Mouse (Mus musculus) adrenal gland, postnatal 10 days (tissue): ENCODE measurements at regions not wholly inside any gene's neighbourhood (a gene's known extent, or its start where the extent isn't known, plus 50 kb on each side); places are given as distances from the start of the nearest gene placed in this dataset.

Experiments used
- DNase-seq: peaks from one replicate; pipeline ENCODE4 v3.0.0; 2021; ENCODE audit warnings: mixed read lengths

DNA sequence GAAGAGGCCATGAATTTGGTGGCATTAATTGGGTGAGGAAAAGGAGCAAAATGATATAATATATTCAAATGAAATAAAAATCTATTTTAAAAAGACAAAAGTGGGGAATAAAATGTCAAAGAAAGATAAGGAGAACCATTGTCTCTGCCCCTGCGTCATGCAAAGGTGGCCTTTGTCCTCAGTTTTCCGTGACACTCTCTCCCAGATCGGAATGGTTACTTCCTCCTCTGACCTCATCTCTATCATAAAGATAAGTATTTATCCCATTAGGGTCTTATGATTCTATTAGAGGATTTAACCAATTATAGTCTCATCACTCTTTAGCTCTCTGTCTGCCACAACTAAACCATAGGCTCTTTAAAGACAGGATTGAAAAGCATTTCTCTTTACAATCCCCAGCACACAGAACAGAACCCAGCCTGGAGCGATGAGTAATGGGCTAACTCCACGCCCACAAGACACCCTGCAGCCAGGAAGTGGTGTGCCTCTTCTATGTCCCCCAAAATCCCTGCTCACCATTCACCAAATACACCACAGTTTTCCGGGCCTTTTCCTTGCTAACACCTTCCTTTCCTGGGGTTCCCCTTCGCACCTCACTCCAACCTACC lies 240.6 kb downstream of the Mycn start:
- no peak for DNase-seq

DNA sequence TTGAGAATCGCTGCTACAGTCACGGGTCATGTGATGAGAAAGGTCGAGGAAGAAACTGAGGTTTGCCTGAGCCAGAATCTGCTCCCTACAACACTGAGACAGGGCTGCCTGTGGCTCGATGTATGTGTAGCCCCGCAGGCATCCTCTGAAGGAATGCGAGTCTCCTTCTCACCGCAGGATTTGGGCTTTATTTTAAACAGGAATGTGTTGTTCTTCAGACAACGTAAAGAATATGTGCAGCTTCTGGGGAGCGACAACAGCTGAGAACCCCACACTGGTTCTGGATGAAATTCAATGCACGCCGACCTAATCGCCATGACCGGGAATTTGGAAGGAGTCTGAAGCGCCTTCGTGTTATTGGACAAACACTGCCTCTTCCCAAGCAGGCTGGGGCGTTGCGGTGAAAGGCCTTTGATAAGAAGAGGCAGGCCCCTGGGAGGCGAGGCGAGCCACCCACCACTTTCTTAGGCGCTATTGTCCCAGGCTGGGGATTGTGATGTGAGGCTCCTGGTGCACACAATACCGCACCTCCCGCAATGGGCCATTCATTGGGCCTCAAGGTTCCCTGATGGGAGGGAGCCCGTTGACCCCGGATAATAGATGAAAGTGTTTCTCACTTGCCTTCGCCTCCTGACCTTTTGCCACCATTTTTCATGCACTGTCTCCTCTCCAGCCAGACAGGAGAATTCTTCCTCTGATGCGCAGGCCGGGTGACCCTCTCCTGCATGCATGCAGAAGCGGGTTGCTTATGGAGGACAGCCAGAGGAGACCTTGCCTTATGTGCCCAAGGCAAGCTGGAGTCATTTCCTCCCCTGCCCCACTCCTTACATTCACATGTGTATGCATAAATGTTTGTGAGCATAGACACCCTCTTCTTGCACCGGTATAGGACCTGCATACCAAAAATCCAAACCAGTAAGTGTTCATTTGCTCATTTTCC lies 247.6 kb downstream of the Mycn start:
- DNase-seq: no peak

DNA sequence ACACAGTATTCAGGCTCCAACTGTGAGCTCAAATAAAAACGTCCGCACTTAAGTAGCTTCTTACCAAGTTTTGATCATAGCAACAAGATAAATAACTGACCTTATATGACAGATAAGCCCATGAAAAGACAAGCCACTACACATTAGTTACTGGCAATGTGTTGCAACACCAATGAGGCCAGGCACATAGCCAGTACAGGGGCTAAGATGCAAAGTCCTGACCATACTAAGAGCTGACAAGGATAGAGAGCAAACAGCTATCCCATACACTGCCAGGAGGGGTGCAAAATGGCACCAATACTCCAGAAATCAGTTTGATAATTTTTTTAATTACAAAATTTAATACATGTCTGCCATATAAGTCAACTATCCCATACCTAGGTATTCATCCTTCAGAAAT lies 254.3 kb downstream of the Mycn start:
- no peak for DNase-seq

DNA sequence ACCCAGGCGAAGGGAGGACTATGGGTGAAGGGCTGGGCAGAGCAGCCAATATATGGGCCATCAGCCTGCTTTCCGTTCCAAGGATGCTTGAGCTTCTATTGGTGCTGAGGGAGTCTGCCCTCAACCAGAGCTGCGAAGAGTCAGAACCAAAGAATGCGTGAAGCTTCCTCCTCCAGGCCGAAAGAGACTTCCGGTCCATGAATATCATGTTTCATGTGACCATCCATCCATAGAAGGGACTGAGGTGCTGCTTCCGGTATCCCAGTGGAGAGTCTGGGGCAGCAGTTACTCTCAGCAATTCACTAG lies 256.5 kb downstream of the Mycn start:
- DNase-seq: no peak

DNA sequence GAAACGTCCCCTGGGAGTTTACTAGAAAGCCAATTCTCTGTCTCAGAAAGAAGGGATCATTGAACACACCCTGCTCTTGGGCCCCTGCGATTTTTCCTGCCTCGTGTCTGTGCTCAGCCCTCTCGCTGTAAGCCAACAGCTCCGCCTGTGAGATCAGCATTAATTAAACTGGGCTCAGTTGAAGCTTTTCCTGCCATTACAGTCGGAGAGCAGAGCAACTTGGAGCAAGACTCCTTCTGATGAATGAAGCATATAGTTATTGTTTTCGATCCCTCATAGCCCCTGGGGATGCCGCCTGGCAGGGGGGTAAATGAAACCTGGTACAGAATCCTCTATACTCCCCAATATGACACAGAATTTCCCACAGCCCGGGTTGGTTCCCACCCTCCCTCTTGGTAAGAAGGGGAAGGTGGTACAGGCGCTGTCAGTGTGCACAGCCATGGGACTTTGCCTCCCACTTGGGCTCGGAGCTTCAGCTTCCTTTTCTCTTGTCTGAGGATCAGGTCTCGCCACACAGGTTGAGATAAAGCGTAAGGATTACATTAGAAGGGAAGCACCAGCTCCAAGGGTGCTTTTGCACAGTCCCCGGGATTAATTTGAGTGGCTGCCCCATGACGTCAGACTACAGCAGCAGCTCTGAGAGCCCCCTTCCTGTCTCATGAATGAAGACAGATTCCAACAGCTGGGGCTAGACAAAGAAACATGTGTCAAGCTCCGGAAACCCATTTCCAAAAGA lies 257.1 kb downstream of the Mycn start:
- no peak for DNase-seq

DNA sequence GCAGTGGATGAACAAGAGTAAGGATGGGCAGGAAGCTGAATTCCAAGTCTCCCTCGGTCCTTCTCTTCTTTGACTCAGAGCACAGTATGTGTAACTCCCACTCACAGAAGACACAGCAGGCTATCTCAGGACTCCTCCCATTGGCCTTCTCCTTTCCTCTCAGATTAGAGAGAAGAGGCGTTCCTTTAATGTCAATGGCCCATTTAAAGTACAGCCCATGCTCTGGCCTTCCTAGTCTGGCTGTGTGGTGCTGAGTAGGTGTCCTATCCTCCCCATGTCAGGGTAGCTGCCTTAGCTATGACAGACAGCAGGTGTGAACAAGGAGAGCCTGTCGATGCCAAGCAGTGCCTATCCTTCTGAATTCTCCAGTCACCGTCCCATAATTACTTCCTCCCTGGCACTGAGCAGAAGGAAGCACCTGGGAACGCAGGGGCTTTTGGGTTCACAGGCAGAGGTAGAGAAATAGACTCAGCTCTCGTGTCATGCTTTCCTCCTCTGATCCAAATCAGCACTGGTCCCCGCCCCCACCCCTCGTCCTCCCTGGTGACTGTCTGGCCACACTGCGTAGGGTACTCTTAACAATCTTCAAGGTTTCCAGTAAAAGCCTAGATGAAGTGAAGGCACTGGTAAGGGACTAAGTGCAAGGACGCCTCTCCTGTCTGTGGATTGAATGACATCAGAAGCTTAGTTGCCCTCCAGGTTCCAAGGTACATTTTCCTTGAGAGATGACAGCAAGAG lies 257.8 kb downstream of the Mycn start:
- DNase-seq: no peak

DNA sequence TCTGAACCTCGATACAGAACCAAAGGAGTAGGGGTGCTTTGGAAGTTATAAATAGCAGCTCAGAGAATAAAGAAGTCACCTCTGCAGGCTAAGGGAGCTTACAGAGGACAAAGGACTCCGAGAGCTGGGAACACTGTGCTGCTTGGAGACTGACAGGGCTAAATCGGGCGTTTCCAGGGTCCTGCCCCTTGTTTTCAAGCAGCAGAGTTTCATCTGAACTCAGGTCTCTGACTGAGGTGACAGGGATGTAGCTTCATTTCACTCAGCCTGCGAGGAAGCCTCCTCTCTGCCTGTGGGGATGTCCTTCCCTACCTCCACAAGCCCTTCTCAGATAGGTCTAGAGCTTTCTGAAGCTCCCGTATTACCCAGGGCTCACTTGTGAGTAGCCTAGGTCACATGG lies 260.6 kb downstream of the Mycn start:
- DNase-seq: no peak

DNA sequence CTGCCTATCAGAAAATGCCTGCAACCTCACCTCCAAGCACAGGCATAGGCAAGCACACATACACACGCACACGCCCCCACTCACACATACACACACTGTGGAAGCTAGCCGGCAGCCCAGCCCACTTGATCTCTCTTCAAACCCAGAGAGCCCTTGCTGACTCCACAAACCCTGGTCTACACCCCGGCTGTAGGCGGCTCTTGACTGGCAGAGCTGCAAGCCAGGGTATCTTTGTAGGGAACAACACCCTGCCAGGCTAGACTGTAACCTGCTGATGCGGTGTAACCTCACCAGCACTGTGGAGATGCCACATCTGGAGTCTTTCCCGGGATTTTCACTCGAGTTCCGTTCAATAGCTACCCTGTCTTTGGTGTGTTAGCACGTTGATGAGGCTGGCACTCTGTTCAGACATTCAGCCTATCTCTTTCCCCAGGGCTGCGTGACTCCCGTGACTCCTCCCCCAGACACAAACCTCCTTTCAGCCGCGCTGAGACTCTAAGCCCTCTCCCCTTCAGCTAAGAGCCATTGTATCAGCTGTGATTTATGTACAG lies 261.3 kb downstream of the Mycn start:
- DNase-seq: peak; percentile 33

DNA sequence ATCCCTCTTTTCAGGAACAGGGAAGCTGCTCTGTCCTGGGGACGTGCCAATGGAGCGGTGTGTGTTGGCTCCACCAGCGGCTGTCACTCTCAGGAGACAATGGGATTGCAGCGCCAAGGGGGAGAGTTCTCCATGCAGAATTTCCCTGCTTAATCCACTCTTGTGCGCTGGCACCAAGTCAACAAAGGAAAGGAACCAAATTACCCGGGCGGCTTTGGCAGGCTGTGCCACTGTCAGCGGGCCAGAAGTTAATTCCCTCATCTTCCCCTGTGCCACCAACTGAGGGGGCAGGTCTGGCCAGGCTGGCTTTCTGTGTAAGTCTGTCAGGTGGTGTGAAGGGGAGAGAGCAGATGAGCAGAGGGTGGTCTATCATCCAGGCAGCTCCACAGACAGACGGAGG lies 265.0 kb downstream of the Mycn start:
- peak; percentile 71 for DNase-seq

DNA sequence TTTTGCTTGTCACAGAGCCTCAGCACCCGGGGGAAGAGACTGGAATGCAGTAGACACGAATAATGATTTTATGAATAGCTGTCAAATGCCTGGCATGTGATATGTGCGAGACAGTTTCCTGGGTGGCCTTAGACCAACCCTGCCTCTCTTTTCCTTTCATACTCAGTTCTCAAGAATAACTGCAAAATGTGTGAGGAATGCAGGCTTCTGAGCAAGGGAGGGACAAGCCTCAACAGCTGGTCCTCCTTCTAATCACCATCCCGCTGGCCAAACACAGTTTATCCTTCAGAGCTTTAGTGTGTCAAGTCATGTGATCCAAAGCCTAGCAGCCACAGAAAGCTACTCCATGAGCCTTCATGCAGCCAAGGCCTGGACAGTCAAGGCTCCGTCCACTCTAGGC lies 271.8 kb downstream of the Mycn start:
- no peak for DNase-seq

DNA sequence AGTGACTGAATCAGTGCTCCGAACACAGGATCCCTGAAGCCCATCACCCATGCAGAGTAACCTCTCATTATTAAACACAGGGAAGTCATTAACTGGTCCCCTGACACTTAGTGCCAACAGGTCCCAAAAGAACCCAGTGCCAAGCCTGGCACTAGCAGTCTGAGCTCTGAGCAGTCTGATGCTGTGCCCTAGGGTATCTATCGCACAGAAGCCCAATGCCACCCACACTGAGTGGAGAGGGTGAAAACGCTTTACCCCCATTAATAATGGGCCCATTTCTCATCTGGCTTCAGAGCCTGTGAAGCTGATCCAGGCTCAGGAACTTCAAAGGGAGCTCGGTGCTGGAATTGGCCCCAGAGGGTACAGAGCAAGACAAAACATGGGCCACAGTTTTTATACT lies 272.8 kb downstream of the Mycn start:
- DNase-seq: no peak

DNA sequence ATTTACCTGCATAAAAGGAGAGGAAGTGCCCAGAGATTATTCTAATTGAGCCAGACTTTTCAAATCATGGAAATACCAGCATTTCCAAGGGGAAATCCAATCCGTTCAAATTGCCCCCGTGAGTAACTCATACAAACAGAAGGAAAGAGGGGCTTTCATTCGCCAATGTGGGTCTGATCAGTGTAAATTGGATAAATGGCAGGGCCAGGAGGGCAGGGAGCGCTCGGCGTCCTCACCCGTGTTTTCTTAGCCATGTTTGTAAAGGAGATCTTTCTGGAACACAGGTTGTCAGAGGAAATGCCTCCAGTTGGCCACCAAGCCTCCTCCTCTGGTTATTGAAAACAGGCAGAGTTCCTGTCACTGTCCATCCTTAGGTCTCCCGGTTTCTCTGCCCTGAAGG lies 286.1 kb downstream of the Mycn start:
- no peak for DNase-seq

DNA sequence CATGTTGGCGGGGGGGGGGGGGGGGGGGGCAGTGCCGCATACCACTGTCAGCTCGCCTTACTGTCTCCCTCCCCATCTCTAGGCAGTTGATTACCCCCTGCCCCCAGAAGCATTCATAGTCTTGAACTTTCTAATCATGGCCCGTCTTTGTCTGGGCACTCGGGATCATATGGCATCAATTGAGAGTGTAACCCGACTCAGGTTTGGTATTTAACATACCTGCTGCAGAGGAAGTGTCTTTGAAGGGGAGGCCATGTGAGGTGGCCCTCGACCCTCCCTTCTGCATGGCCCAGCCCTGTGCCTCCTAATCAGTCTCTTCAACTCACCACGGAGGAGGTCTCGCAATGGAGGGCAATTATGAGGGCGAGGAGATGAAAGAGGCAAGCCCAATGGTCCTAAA lies 286.5 kb downstream of the Mycn start:
- DNase-seq: no peak

DNA sequence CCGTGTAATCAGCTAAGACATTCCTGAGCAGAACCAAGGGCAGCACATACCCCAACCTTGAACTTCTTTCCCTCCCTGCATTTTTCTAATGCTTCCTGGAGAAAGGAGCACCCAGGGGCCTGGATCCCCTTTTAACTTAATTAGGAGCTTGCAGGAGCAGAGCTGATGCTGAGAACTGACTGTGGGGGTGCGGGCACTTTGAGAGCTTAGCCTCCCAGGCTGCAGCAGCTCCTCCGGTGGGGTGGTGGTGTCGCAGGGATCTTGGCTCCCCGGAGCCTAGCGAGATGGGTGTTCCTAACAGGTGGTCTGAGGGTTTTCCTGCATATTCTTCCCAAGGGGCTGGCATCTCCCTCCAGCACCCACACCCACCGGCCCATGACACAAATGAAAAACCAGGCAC lies 289.4 kb downstream of the Mycn start:
- no peak for DNase-seq

DNA sequence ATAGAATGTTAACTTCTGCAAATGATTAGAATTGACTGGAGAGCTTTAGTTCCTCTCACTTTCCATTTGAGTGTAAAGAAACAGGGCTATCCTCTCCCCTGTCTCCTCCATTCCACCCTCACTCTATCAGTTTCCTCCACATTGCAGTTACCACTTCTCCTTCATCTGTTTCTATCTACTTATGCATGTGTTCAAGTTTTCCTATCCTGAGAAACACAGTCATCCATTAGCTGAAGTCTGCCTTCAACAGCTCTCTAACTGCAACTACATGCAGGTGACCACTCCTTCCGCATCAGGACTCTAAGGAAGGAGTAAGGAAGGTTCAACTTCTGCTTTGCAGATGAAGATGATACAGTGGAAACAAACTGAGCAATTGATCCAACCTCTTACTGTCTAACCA lies 291.4 kb downstream of the Mycn start:
- no peak for DNase-seq

DNA sequence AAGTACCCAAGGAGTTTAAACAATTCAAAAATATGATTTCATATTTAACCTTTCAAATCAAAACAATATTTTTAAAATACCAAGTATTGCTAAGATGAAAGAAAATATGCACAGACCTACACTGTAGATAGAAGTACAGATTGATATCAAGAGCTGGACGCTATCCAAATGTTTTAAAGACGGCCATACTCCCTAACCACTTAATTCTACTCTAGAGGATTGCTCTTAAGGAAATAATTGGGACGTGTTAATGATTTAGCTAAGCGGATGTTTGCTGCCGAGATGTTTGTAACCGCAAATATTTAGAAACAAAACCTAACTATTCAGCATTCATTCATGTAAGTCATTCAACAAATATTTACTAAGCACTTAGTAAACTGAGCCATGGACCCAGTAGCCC lies 294.2 kb downstream of the Mycn start:
- no peak for DNase-seq

DNA sequence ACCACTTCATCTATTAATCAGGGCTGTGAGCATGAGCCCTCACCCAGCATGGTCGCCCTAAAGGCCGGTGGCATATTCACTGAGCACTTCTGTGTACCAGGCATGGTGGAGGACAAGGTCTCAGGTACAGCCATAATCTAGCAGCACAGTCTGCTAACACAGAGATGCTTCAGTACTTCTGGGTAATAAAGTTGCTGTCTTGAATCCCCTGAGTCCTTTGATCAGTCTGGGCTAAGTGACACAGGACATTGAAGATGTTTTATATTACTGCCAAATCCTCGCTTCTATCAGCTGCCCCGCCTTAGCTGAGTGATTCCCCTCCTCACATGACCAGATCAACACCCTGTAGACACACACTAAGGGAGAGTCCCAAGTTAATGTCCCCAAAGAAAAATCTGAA lies 296.5 kb downstream of the Mycn start:
- no peak for DNase-seq

DNA sequence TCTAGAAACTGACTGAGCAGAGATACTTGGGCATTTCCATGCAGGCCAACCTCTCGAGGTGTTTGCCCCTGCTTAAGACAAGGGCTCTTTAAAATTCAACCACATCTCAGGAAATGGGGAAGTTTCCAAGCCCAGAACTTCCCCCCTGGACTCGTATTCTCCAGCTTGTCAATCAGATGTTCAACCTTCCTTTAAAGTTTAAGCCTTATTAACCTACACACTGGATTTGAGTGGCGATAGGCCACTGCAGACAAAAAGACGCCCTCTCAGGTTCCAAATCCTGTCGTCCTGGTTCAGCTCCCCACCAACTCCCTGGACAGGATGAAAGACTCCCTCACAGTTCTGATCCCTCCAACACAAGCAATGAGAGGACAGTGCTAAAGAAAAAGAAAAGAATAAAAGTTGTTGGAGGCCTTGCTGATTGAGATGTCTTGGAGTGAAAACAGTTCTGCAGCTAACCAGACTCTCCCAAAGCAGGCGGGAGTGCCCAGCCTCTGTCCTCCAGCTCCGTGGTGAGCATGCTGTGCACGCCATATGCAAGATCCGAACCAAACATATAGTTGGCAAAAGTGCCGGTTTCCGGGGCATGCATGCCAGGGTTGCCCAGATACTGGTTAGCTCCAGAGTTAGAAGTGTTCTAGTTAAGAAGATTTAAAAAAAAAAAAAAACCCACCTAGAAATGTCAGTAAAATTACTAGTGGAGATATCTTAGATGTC lies 298.3 kb downstream of the Mycn start:
- DNase-seq: no peak

DNA sequence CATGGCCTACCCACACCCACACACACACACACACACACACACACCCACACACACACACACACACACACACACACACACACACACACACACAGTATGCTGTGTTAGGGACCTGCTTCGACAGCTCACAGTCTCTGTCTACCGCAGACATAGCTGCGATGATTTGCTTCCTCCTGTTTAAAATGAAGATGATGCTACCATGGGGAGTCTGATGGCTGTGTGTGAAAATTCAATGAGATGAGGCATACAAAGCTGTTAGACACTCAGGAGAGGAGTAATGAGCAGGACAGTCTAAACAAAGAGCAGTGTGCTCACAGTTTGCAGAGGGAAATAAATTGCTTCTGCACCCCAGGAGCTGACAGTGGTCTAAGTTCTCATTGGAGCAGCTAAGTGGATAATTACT lies 306.4 kb downstream of the Mycn start:
- DNase-seq: no peak

DNA sequence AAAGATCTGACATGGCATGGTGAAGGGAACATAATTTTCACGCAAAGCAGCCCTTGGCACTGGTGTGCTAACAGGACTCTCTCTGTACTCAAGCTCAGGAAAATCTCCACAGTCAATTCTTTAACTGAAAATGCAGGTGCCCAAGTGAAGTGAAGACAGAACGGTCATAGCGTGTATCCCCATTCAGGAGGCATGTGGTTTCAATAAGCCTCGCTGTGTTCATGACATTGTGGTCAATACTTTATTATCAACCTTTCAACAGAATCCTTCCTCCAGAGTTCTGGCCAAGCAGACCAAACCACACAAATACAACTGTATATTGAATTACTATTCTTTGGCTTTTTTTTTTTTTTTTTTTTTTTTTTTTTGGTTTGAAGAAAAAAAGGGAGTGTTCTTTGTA lies 314.1 kb downstream of the Mycn start:
- DNase-seq: no peak

DNA sequence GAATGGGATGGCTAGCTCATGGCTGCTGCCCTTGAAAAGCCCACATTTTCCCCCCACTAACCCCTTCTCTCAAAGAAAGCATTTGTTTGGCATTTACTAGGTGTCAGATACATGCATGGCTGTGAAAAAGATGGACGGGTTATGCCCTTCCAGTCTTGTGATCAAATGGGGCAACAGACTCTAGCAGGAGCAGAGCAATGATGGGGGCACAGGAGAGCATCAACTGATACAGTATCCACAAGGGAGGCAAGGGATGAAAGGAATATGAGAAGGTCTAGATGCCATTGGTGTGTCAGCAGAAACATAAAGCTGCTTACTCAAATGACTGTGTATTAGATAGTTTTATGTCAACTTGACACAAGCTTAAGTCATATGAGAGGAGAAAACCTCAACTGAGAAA lies 315.9 kb downstream of the Mycn start:
- no peak for DNase-seq
